Mouse (Mus musculus): ENCODE data around the gene Nptxr. TPM values are rescaled to one million over a fixed set of nuclear protein-coding genes. Genes with fewer than 3 reads are reported as not detected.

The Nptxr gene
- polyA plus RNA-seq, 1 experiment from 2014 or later: 0.65 TPM

GRCm38 (mm10) chr15:79752742-79753419 is 51.7 kb downstream of the Nptxr start:
- Histone ChIP-seq H3K9me3 (replicated peaks) (no peaks in the 10 kb centered on the region), H3K27ac (no peak overlapping the region), H3K4me1 (peaks cover 19% of the 10 kb centered on the region), H3K27me3 (ENCODE audit: low read depth, poor library complexity, severe bottlenecking) (no peaks in the 10 kb centered on the region), H3K4me3 (no peak overlapping the region), H3K36me3 (no peaks in the 10 kb centered on the region)
- 24% methylated on average over 11 of the region's 11 CpGs for whole genome bisulfite sequencing
- peak; percentile 87 for DNase-seq (ENCODE audit: low spot score)

DNA sequence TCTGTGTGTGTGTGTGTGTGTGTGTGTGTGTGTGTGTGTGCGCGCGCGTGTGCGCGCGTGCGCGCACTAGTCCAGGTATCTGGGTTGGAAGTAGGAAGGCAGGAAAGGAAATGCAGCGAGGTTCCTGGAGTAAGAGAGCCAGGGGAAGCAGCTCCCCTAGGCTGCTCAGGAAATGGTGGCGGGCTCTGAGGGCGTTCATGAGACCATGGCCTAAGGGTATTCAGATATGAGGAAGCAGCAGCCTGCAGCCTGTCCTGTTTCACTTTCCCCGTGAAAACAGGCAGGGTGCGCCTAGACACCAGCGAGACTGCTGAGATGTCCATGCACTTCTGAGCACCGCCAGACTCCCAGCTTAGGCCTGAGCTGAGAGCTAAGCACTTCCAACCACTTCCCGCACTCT is 52.8 kb downstream of the Nptxr start:
- H3K36me3 ChIP-seq: no peaks in the 10 kb centered on the region
- no peak overlapping the region for H3K4me3 ChIP-seq
- 85% methylated on average over 17 of the region's 17 CpGs for WGBS
- DNase-seq (ENCODE audit: low spot score): no peak
- no peaks in the 10 kb centered on the region for H3K9me3 ChIP-seq (replicated peaks)
- H3K27ac ChIP-seq: no peak overlapping the region
- H3K4me1 ChIP-seq: peaks cover 19% of the 10 kb centered on the region
- no peaks in the 10 kb centered on the region for H3K27me3 ChIP-seq (ENCODE audit: low read depth, poor library complexity, severe bottlenecking)

- WGBS: 92% methylated on average over 8 of the region's 8 CpGs
- no peak overlapping the region for H3K27ac ChIP-seq
- no peaks in the 10 kb centered on the region for H3K27me3 ChIP-seq (ENCODE audit: low read depth, poor library complexity, severe bottlenecking)
- H3K4me3 ChIP-seq: no peak overlapping the region
- no peaks in the 10 kb centered on the region for H3K9me3 ChIP-seq (replicated peaks)
- DNase-seq (ENCODE audit: low spot score): no peak
- H3K4me1 ChIP-seq: peaks cover 9% of the 10 kb centered on the region; the same call in 1 of the 2 replicates
- 0 out of 2 replicates have a peak, but pooled peaks cover 2% of the 10 kb centered on the region for H3K36me3 ChIP-seq
Measured at GRCm38 (mm10) chr15:79750266-79750665, 54.3 kb downstream of the Nptxr start.

DNA sequence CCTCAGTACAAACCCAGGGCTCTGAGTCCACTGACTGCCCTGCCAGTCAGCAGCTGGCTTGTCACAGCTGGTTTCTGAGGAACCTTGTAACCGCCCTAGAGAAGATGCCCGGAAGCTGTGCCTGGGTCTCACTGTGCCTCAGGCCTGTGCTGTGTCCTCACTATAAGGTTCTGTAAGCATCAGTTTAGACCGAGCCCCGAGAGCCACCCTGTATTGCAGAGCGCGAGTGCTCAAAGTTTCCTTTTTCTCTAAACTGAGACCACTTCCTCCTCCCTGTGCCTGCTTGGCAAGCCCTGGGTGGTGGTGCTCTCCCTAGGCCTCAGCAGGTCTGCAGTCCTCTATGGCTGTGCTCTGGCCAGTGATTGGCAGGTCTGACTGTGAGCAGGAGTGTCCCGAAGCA is 55.4 kb downstream of the Nptxr start:
- no peak overlapping the region for H3K27ac ChIP-seq
- WGBS: 93% methylated on average over 7 of the region's 7 CpGs
- peaks cover 2% of the 10 kb centered on the region; the same call in 1 of the 2 replicates for H3K36me3 ChIP-seq

GRCm38 (mm10) chr15:79747998-79748397 is 56.6 kb downstream of the Nptxr start:
- H3K4me1 ChIP-seq: peaks cover 11% of the 10 kb centered on the region
- peak; percentile 59 for DNase-seq (ENCODE audit: low spot score)
- H3K4me3 ChIP-seq: no peak overlapping the region
- no peak overlapping the region for H3K27ac ChIP-seq
- 48% methylated on average over 11 of the region's 11 CpGs for WGBS
- H3K9me3 ChIP-seq (replicated peaks): no peaks in the 10 kb centered on the region
- H3K27me3 ChIP-seq (ENCODE audit: low read depth, poor library complexity, severe bottlenecking): no peaks in the 10 kb centered on the region
- peaks cover 2% of the 10 kb centered on the region; the same call in 1 of the 2 replicates for H3K36me3 ChIP-seq

More for the DNA sequence above, 55.4 kb downstream of the Nptxr start:
- Histone ChIP-seq H3K27me3 (ENCODE audit: low read depth, poor library complexity, severe bottlenecking) (no peaks in the 10 kb centered on the region), H3K4me1 (peaks cover 12% of the 10 kb centered on the region), H3K9me3 (replicated peaks) (no peaks in the 10 kb centered on the region), H3K4me3 (no peak overlapping the region)
- DNase-seq (ENCODE audit: low spot score): no peak

DNA sequence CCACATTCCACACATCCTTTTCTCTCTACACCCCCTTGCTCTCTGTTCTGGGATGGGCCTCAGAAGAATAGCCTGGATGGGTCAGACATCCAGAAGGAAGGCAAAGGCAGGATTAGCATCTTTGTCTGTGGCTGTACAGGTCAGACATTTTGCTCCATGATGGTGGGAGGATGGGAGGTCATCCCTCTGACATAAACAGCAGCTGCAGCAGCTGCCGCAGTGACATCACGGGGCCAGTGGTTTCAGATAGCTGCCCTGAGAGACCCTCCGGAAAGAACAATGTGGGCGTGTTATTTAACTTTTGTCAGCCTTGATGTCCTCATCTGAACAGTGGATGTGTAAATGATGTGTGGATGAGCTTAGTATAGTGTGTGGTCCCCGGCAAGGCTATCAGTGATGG is 58.7 kb downstream of the Nptxr start:
- Histone ChIP-seq H3K27ac (no peak overlapping the region), H3K4me1 (peaks cover 18% of the 10 kb centered on the region), H3K4me3 (no peak overlapping the region), H3K36me3 (peaks cover 2% of the 10 kb centered on the region; the same call in 1 of the 2 replicates), H3K27me3 (ENCODE audit: low read depth, poor library complexity, severe bottlenecking) (no peaks in the 10 kb centered on the region), H3K9me3 (replicated peaks) (no peaks in the 10 kb centered on the region)
- DNase-seq (ENCODE audit: low spot score): no peak
- WGBS: 87% methylated on average over 5 of the region's 5 CpGs

DNA sequence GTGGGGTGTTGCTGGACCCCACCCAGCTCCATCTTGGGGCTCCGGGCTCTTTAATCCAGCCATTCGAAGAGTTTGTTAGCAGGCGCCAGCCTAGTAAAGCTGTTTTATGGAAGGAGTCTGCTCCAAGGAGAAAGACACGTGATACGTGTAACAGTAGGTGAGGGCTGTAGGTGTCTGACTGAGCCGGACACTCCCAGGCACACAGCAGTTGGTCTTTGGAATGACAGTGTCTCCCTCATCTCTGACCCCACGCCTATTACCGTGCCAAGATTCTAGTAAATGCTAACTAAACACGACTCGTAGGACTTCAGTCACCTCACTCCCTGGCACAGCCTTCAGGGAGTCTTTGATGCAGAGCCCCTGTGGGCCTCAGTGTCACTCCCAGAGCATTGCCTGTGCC is 59.3 kb downstream of the Nptxr start:
- H3K36me3 ChIP-seq: peaks cover 2% of the 10 kb centered on the region; the same call in 1 of the 2 replicates
- no peak overlapping the region for H3K4me3 ChIP-seq
- DNase-seq (ENCODE audit: low spot score): no peak
- no peak overlapping the region for H3K27ac ChIP-seq
- no peaks in the 10 kb centered on the region for H3K27me3 ChIP-seq (ENCODE audit: low read depth, poor library complexity, severe bottlenecking)
- WGBS: 88% methylated on average over 10 of the region's 10 CpGs
- H3K4me1 ChIP-seq: peaks cover 24% of the 10 kb centered on the region
- H3K9me3 ChIP-seq (replicated peaks): no peaks in the 10 kb centered on the region

GRCm38 (mm10) chr15:79744742-79745141 is 59.8 kb downstream of the Nptxr start:
- H3K36me3 ChIP-seq: peaks cover 7% of the 10 kb centered on the region
- H3K4me1 ChIP-seq: peaks cover 30% of the 10 kb centered on the region
- no peak overlapping the region for H3K27ac ChIP-seq
- no peak for DNase-seq (ENCODE audit: low spot score)
- no peaks in the 10 kb centered on the region for H3K27me3 ChIP-seq (ENCODE audit: low read depth, poor library complexity, severe bottlenecking)
- H3K9me3 ChIP-seq (replicated peaks): no peaks in the 10 kb centered on the region
- H3K4me3 ChIP-seq: no peak overlapping the region
- WGBS: 79% methylated on average over 8 of the region's 8 CpGs

- Histone ChIP-seq H3K36me3 (peaks cover 14% of the 10 kb centered on the region), H3K9me3 (replicated peaks) (no peaks in the 10 kb centered on the region), H3K27me3 (ENCODE audit: low read depth, poor library complexity, severe bottlenecking) (no peaks in the 10 kb centered on the region), H3K4me1 (peaks cover 37% of the 10 kb centered on the region), H3K4me3 (no peak overlapping the region), H3K27ac (no peak overlapping the region)
- 96% methylated on average over 11 of the region's 11 CpGs for WGBS
- no peak for DNase-seq (ENCODE audit: low spot score)
Measured at GRCm38 (mm10) chr15:79744001-79744400, 60.6 kb downstream of the Nptxr start.

DNA sequence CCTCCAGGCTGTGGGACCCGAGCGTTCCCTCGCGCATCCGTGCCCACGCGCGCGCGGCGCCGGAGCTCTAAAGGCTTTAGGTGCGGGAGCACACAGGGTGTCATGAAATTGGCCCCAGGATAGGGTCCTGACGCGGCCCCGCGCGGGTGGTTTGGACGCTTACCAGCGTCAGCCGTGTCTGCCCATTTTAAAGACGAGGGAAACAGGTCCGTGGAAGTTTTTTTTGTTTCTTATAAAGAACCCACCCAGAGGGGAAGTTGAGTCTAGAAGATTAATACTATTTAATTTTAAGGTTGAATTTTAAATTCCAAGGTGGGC is 61.9 kb downstream of the Nptxr start:
- peak overlapping the region; percentile 98 for H3K4me3 ChIP-seq
- H3K36me3 ChIP-seq: peaks cover 27% of the 10 kb centered on the region
- no peak for DNase-seq (ENCODE audit: low spot score)
- no peaks in the 10 kb centered on the region for H3K9me3 ChIP-seq (replicated peaks)
- peak overlapping the region; percentile 94 for H3K27ac ChIP-seq
- H3K4me1 ChIP-seq: peaks cover 38% of the 10 kb centered on the region
- H3K27me3 ChIP-seq (ENCODE audit: low read depth, poor library complexity, severe bottlenecking): no peaks in the 10 kb centered on the region
- under 1% methylated on average over 23 of the region's 23 CpGs for WGBS

DNA sequence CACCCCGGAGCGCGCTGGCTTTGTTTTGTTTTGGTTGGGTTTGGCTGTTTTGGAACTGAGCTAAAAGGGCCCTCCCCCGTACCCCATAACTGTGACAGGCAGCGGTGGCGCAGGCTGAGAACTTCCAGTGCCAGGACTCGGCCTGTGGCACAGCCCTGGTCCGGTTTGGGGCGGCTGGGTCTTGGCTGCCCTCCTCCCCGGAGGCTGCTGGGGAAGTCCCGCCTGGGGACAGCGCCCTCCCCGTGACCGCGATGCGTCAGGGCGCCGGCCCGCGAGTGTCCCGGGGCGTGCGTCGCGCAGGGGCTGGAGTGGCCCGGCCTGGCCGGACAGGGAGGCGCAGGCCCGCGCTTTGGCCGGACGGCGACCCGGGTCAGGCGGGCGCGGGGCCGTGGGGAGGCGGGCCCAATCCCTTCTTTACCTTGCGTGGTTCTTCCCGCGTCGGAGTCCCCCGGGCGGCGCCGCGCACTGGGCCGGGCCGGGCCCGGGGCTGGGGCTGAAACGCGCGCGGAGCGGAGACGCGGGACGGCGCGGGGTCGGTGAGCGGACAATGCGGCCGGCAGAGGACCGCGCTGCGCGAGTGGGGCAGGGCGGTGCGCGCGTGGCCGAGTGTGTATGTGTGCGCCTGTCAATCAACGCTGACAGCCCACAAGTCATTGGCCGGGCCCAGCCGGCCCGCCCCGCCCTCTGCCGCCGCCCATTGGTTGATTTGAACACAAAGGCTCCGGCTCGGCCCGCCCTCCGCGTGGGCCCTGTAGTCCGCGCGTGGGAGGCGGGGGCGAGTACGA is 62.5 kb downstream of the Nptxr start, which contains the start of gene Sun2:
TSS of gene Sun2 (minus strand) at position 616 of the 785 bp plus-strand sequence.
- H3K4me1 ChIP-seq: peaks cover 38% of the 10 kb centered on the region
- DNase-seq (ENCODE audit: low spot score): peak; percentile 94
- H3K27me3 ChIP-seq (ENCODE audit: low read depth, poor library complexity, severe bottlenecking): no peaks in the 10 kb centered on the region
- peaks cover 33% of the 10 kb centered on the region for H3K36me3 ChIP-seq
- peak within 1 kb of the TSS; percentile 98 for H3K4me3 ChIP-seq
- WGBS: under 1% methylated on average over 92 of the region's 93 CpGs
- H3K27ac ChIP-seq: peak within 1 kb of the TSS; percentile 94
- H3K9me3 ChIP-seq (replicated peaks): no peaks in the 10 kb centered on the region

GRCm38 (mm10) chr15:79741173-79741858 is 63.2 kb downstream of the Nptxr start:
- Histone ChIP-seq H3K36me3 (peaks cover 41% of the 10 kb centered on the region), H3K9me3 (replicated peaks) (no peaks in the 10 kb centered on the region), H3K27me3 (ENCODE audit: low read depth, poor library complexity, severe bottlenecking) (no peaks in the 10 kb centered on the region), H3K27ac (peak overlapping the region; percentile 94), H3K4me3 (peak overlapping the region; percentile 98), H3K4me1 (peaks cover 38% of the 10 kb centered on the region)
- 45% methylated on average over 14 of the region's 14 CpGs for WGBS
- no peak for DNase-seq (ENCODE audit: low spot score)

DNA sequence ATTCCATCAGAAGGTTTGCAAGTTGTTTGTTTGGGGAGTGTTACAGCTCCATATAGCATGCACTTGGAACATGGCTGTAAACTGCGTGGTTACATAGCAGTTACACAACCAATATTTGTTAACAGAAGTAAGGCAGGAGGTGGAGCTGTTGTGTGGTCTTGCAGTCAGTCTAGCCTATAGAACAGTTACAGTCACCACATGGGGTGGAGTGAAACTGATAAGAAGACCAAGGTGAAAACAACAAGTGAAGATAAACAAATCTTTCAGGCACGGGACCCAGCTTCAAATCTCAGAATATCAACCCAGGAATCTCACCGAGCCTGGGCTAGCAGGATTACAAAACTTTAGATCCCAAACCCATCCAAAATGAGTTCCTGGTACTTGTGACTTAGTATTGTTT is 63.8 kb downstream of the Nptxr start:
- H3K27ac ChIP-seq: 0 out of 2 replicates have a peak overlapping the region, but pooled peaks have one; percentile 94

More for the DNA sequence above, 63.8 kb downstream of the Nptxr start:
- H3K4me3 ChIP-seq: peak overlapping the region; percentile 98
- no peaks in the 10 kb centered on the region for H3K27me3 ChIP-seq (ENCODE audit: low read depth, poor library complexity, severe bottlenecking)
- no peak for DNase-seq (ENCODE audit: low spot score)
- H3K36me3 ChIP-seq: peaks cover 44% of the 10 kb centered on the region
- peaks cover 38% of the 10 kb centered on the region for H3K4me1 ChIP-seq
- 76% methylated on average over 3 of the region's 3 CpGs for WGBS
- no peaks in the 10 kb centered on the region for H3K9me3 ChIP-seq (replicated peaks)
